Mouse (Mus musculus) forebrain, postnatal 0 days (tissue): ENCODE data around the gene Txlnb. TPM values are rescaled to one million over a fixed set of nuclear protein-coding genes. Genes with fewer than 3 reads are reported as not detected.

ENCODE experiments used
- ATAC-seq: fragments of 200-750 bp; cut with Nextera tagmentation; 2 replicates; pipeline ENCODE4 v1.8.0; 2017; ENCODE audit warnings: mild to moderate bottlenecking, moderate library complexity
- DNase-seq: peaks from one replicate; pipeline ENCODE4 v3.0.0-alpha.2; 2015
- H3K27ac ChIP-seq: fragments of 300-500 bp; sonication (generic); 2 replicates; pipeline ENCODE4 v1.5.1; 2014; ENCODE audit warnings: low read depth, mild to moderate bottlenecking, antibody characterized with exemption, low read length, moderate library complexity, mixed read lengths
- H3K27me3 ChIP-seq: fragments of 300-500 bp; sonication (generic); 2 replicates; pipeline ENCODE4 v1.6.1; 2014; ENCODE audit warnings: mild to moderate bottlenecking, low read length, mixed read lengths; ENCODE audit not compliant: insufficient read depth
- H3K36me3 ChIP-seq: fragments of 300-500 bp; sonication (generic); 2 replicates; pipeline ENCODE4 v1.6.1; 2014; ENCODE audit warnings: mild to moderate bottlenecking, moderate library complexity; ENCODE audit not compliant: insufficient read depth
- H3K4me1 ChIP-seq: fragments of 300-500 bp; sonication (generic); 2 replicates; pipeline ENCODE4 v1.6.1; 2014; ENCODE audit warnings: antibody characterized with exemption; ENCODE audit not compliant: insufficient read depth
- H3K4me2 ChIP-seq: fragments of 300-500 bp; sonication (generic); 2 replicates; pipeline ENCODE4 v1.6.1; 2014; ENCODE audit warnings: low read depth, mild to moderate bottlenecking, moderate library complexity
- H3K4me3 ChIP-seq: fragments of 300-500 bp; sonication (generic); 2 replicates; pipeline ENCODE4 v1.5.1; 2014; ENCODE audit warnings: low read depth, low read length, mixed read lengths
- H3K9ac ChIP-seq: fragments of 300-500 bp; sonication (generic); 2 replicates; pipeline ENCODE4 v1.6.1; 2014; ENCODE audit warnings: mild to moderate bottlenecking
- H3K9me3 ChIP-seq: fragments of 300-500 bp; sonication (generic); 2 replicates; pipeline ENCODE4 v1.6.1; 2016; ENCODE audit warnings: low read length
- CTCF ChIP-seq: sonication (generic); IDR thresholded peaks from 2 replicates; pipeline ENCODE4 v1.5.1; 2016; ENCODE audit warnings: antibody characterized with exemption, control low read depth, low read depth
- WGBS: fragments of 180-500 bp; shearing (Covaris S2); extraction: QIAGEN DNeasy Blood & Tissue Kit; methylation state at CpG from one replicate; pipeline ENCODE4 v1.1.7; 2014; 5-methylcytosine and 5-hydroxymethylcytosine counted together
- polyA plus RNA-seq: library from polyadenylated mRNA; unstranded; fragments of >200 nt; fragmentation: Nextera tagmentation; extraction: Ambion mirVana; gene quantifications from 2 replicates; pipeline ENCODE4 v1.2.1, GENCODE M21; 2015
- total RNA-seq: library from RNA; depleted of rRNA; stranded (reverse); fragments of >200 nt; gene quantifications from 2 replicates; pipeline ENCODE4 v1.2.3, GENCODE M21; 2014

The Txlnb gene
- total and polyA plus RNA-seq, 2 experiments from 2014 or later = 0.53 to 0.62 TPM

DNA sequence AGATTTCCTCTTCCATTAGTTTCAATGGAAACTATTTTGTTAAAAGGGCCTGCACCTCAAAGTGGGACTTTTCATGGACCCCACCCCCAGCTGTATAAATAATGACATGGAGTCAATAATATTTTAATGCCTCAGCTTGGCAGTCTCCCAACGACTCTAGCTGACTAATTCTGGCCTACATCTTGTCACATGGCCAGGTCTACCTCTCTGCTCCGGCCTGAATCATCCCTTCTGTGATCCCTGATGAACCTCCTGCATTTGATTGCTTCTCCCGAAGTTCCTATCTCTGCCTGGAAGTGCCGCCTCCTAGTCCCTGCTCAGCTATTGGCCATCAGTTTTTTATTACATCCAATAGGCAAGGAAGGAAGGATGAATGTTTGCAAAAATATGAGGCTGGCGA lies 2.1 kb upstream of the Txlnb start:
- H3K27me3 ChIP-seq = no peaks in the 10 kb centered on the region
- DNase-seq (no peak), ATAC-seq (no peak)
- peaks cover 3% of the 10 kb centered on the region; the same call in 1 of the 2 replicates for H3K4me1 ChIP-seq
- H3K36me3 ChIP-seq = no peaks in the 10 kb centered on the region
- no peak overlapping the region for H3K9ac ChIP-seq
- TF ChIP-seq CTCF = no peak
- no peak overlapping the region for H3K4me2 ChIP-seq
- 74% methylated on average over 5 of the region's 5 CpGs for WGBS
- H3K4me3 ChIP-seq = no peak overlapping the region
- H3K27ac ChIP-seq = no peak overlapping the region
- H3K9me3 ChIP-seq = no peaks in the 10 kb centered on the region

DNA sequence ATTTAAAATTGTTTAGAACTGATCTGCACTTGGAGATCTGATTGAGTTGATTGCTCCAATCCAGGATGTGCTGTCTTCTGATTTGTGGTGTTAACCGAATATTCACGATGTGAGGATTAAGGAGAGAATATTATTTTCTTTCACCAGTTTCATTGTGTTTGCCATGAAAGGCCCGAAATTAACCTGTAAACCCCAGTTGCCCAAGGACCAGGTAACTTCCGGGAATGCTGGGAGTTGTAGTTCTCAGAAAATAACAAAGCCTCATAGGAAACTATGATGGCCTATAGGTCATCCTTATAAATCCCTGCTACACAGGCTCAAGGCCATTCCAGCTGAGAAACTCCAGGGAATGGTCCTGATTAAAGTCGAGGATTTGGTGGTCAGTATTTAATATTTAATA lies 1.6 kb upstream of the Txlnb start:
- no peak overlapping the region for H3K4me3 ChIP-seq
- H3K4me2 ChIP-seq = no peak overlapping the region
- TF ChIP-seq CTCF = no peak
- H3K4me1 ChIP-seq = peaks cover 3% of the 10 kb centered on the region; the same call in 1 of the 2 replicates
- H3K36me3 ChIP-seq = no peaks in the 10 kb centered on the region
- no peak for DNase-seq
- H3K27me3 ChIP-seq = no peaks in the 10 kb centered on the region
- H3K9ac ChIP-seq = no peak overlapping the region
- H3K27ac ChIP-seq = no peak overlapping the region
- WGBS = 87% methylated on average over 5 of the region's 5 CpGs
- ATAC-seq = no peak
- H3K9me3 ChIP-seq = no peaks in the 10 kb centered on the region

DNA sequence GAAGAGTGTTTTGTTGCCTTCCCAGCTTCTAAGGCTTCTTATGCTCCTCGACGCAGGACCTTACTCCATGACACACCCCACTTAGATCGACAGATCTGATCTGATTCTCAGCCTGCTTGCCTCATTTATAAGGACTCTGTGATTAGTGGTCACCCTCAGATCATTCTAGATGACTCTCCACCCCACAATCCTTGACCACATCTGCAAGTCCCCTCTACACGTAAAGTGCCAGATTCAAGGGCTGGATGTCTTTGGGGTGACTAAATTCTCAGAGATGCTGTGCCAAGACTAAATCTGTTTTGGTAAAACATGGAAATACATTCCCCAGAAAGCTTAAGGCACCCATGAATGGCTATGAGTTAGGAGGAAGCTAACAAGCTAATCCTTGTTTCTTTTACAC lies 799 bp upstream of the Txlnb start:
- Histone ChIP-seq H3K4me1 (peaks cover 3% of the 10 kb centered on the region; the same call in 1 of the 2 replicates), H3K4me2 (no peak overlapping the region), H3K4me3 (no peak overlapping the region), H3K27ac (no peak overlapping the region), H3K36me3 (no peaks in the 10 kb centered on the region), H3K27me3 (no peaks in the 10 kb centered on the region), H3K9me3 (no peaks in the 10 kb centered on the region), H3K9ac (no peak overlapping the region)
- no peak for DNase-seq
- ATAC-seq = no peak
- WGBS = 77% methylated on average over 4 of the region's 4 CpGs
- TF ChIP-seq CTCF = no peak

DNA sequence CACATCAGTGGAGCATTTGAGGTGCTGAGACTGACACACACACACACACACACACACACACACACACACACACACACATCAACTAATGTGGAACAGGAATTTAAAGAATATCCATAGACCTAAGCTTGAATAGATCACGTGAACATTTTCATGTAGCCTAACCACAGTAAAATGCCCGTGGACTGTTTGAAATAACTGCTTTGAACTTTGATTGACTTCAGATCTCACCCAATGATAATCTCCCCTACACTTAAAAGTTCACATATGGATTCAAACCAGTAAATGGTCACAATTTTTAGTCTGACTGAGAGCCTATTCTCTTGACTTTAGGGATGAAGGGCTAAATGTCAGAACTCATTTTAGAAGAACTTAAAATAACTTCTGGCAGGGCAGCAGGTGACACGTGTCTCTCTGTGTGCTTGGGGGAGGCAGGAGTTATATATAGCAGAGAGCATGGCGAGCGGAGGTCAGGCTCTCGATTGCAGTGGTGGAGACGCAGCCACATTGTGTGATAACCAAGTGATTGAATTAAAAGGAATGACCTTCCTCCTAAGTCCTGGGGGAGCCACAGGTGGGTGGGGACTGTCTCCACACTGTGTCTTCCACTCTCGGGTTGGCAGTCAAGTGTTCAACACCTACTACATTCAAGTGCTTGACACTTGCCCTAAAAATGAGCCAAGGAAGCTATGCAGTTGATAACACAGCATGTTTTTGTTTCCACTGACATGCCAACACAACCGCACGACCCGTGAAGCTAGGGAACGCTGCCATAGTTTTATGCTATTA lies 1.0 kb downstream of the Txlnb start:
- no peak overlapping the region for H3K27ac ChIP-seq
- H3K4me3 ChIP-seq = no peak overlapping the region
- H3K9ac ChIP-seq = no peak overlapping the region
- H3K4me1 ChIP-seq = peaks cover 3% of the 10 kb centered on the region; the same call in 1 of the 2 replicates
- no peaks in the 10 kb centered on the region for H3K36me3 ChIP-seq
- no peak for TF ChIP-seq CTCF
- 68% methylated on average over 12 of the region's 12 CpGs for WGBS
- DNase-seq (no peak), ATAC-seq (no peak)
- no peaks in the 10 kb centered on the region for H3K9me3 ChIP-seq
- no peaks in the 10 kb centered on the region for H3K27me3 ChIP-seq
- no peak overlapping the region for H3K4me2 ChIP-seq

DNA sequence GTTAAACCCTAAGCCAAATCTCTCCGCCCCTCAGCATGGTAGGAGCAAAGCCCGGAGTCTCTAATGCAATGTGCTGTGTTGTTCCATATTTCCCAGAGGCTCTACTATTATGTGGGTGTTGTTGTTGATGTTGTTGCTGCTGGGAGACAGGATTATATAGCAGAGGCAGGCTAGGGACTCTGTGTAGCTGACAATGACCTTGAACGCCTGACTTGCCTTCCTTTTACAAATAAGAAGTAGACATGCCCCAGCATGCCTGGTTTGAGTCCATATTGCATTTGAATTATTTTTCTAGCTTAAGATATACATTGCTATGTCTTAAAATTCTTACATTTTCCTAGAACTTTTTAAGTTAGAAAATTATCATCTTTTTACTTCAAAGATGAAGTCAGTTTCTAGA lies 1.7 kb downstream of the Txlnb start:
- no peak overlapping the region for H3K27ac ChIP-seq
- no peak overlapping the region for H3K4me2 ChIP-seq
- no peak for TF ChIP-seq CTCF
- no peak overlapping the region for H3K9ac ChIP-seq
- no peaks in the 10 kb centered on the region for H3K36me3 ChIP-seq
- no peaks in the 10 kb centered on the region for H3K27me3 ChIP-seq
- 74% methylated on average over 3 of the region's 3 CpGs for WGBS
- no peaks in the 10 kb centered on the region for H3K9me3 ChIP-seq
- no peak overlapping the region for H3K4me3 ChIP-seq
- peaks cover 3% of the 10 kb centered on the region; the same call in 1 of the 2 replicates for H3K4me1 ChIP-seq
- ATAC-seq (no peak), DNase-seq (no peak)

DNA sequence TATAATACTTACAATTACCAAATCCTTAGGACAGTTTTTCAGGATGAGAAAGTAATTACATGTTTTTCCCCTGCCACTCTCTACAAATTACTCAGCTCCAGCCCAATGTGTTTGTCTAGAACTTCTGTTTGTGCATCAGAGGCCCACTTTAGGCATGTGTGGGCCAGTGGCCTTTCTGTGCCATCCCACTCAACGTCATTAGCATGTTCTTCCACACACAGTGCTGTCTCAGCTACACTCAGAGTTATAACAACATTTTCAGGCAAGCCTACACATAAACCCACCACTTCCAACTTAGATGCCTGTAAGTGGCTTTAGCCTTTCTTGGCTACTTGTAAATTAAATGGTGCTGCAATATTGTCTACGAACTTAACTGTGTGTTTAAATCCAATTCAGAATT lies 5.8 kb downstream of the Txlnb start:
- Histone ChIP-seq H3K4me2 (no peak overlapping the region), H3K4me1 (no peaks in the 10 kb centered on the region), H3K9me3 (no peaks in the 10 kb centered on the region), H3K9ac (no peak overlapping the region), H3K36me3 (no peaks in the 10 kb centered on the region), H3K27ac (no peak overlapping the region), H3K4me3 (no peak overlapping the region), H3K27me3 (no peaks in the 10 kb centered on the region)
- ATAC-seq (no peak), DNase-seq (no peak)
- 81% methylated on average over 2 of the region's 2 CpGs for WGBS
- no peak for TF ChIP-seq CTCF

DNA sequence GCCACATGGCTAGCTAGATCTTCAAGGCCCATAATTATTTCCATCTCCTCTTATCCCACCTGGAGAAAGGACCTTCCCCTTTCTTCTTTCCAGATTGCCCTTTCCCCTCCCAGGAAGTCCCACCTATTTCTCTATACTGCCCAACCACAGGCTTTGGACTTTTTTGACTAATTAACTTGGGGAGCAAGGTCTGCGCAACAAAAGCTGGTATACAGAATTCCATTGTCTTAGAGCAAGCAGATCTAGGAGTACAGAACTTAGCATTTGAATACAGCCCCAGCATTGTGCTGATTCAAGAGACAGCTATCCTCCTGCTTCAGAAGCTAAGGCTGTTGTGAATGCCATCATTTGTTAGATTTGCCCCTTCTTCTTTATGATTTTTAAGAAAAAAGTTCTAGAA lies 12.5 kb downstream of the Txlnb start:
- ATAC-seq (no peak), DNase-seq (no peak)
- H3K9me3 ChIP-seq = no peaks in the 10 kb centered on the region
- H3K9ac ChIP-seq = no peak overlapping the region
- no peaks in the 10 kb centered on the region for H3K27me3 ChIP-seq
- no peaks in the 10 kb centered on the region for H3K36me3 ChIP-seq
- no peak overlapping the region for H3K27ac ChIP-seq
- no peak overlapping the region for H3K4me3 ChIP-seq
- no peak overlapping the region for H3K4me2 ChIP-seq
- no peaks in the 10 kb centered on the region for H3K4me1 ChIP-seq
- WGBS = 77% methylated on average over 1 of the region's 1 CpGs
- TF ChIP-seq CTCF = no peak
